Mouse (Mus musculus) T-helper 17 cell (primary cell): ENCODE results near the gene Lrrc36.

ENCODE experiments used
- in situ Hi-C, 2 experiments: fragments of 300-600 bp; cut with MboI, MseI; formaldehyde crosslinking; loops; 1 replicate in 1 of 2; 2 replicates in 1 of 2; pipeline ENCODE4 v1.15.1; 2025; ENCODE audit warnings: high pct_unique_total_duplicates in 2 of 2

Lrrc36 gene

GRCm38 (mm10) chr8:105466700-105467291 lies 53.4 kb downstream of the Lrrc36 start:
- in situ Hi-C loops = no loop called here

- in situ Hi-C loops = no loop called here
Measured at GRCm38 (mm10) chr8:105467396-105467985, 54.1 kb downstream of the Lrrc36 start.

GRCm38 (mm10) chr8:105468002-105468720 lies 54.8 kb downstream of the Lrrc36 start:
- in situ Hi-C loops = no loop called here

- in situ Hi-C loops = no loop called here
Measured at GRCm38 (mm10) chr8:105469041-105469695, 55.8 kb downstream of the Lrrc36 start.

- in situ Hi-C loops = loop anchor here in 1 of 2 experiments (10.0 kb wide), 1 partner anchor 65 kb away; no protein-coding TSS in a partner anchor
Measured at GRCm38 (mm10) chr8:105469816-105470215, 56.4 kb downstream of the Lrrc36 start.

GRCm38 (mm10) chr8:105470262-105470661 lies 56.9 kb downstream of the Lrrc36 start:
- in situ Hi-C loops = loop anchor here in 1 of 2 experiments (10.0 kb wide), 1 partner anchor 65 kb away; no protein-coding TSS in a partner anchor

GRCm38 (mm10) chr8:105470681-105471313 lies 57.4 kb downstream of the Lrrc36 start:
- in situ Hi-C loops = loop anchor here in 1 of 2 experiments (10.0 kb wide), 1 partner anchor 64 kb away; no protein-coding TSS in a partner anchor

GRCm38 (mm10) chr8:105471314-105472015 lies 58.1 kb downstream of the Lrrc36 start, which contains the start of gene Tppp3:
TSS of gene Tppp3 (minus strand) at chr8:105471526.
- in situ Hi-C loops = loop anchor here in 1 of 2 experiments (10.0 kb wide), 1 partner anchor 63 kb away; no protein-coding TSS in a partner anchor

GRCm38 (mm10) chr8:105472414-105472932 lies 59.1 kb downstream of the Lrrc36 start:
- in situ Hi-C loops = loop anchor here in 1 of 2 experiments (10.0 kb wide), 1 partner anchor 62 kb away; no protein-coding TSS in a partner anchor

GRCm38 (mm10) chr8:105472983-105473382 lies 59.6 kb downstream of the Lrrc36 start:
- in situ Hi-C loops = loop anchor here in 1 of 2 experiments (10.0 kb wide), 1 partner anchor 62 kb away; no protein-coding TSS in a partner anchor

GRCm38 (mm10) chr8:105473816-105474606 lies 60.6 kb downstream of the Lrrc36 start:
- in situ Hi-C loops = loop anchor here in 1 of 2 experiments (10.0 kb wide), 1 partner anchor 61 kb away; no protein-coding TSS in a partner anchor

GRCm38 (mm10) chr8:105474680-105475079 lies 61.3 kb downstream of the Lrrc36 start:
- in situ Hi-C loops = loop anchor here in 1 of 2 experiments (10.0 kb wide), 1 partner anchor 60 kb away; no protein-coding TSS in a partner anchor

- in situ Hi-C loops = loop anchor here in 1 of 2 experiments (10.0 kb wide), 1 partner anchor 60 kb away; no protein-coding TSS in a partner anchor
Measured at GRCm38 (mm10) chr8:105475254-105475653, 61.9 kb downstream of the Lrrc36 start.

GRCm38 (mm10) chr8:105475742-105476141 lies 62.4 kb downstream of the Lrrc36 start:
- in situ Hi-C loops = loop anchor here in 1 of 2 experiments (10.0 kb wide), 1 partner anchor 59 kb away; no protein-coding TSS in a partner anchor

GRCm38 (mm10) chr8:105476161-105476560 lies 62.8 kb downstream of the Lrrc36 start:
- in situ Hi-C loops = loop anchor here in 1 of 2 experiments (10.0 kb wide), 1 partner anchor 59 kb away; no protein-coding TSS in a partner anchor

GRCm38 (mm10) chr8:105476628-105477413 lies 63.5 kb downstream of the Lrrc36 start:
- in situ Hi-C loops = loop anchor here in 1 of 2 experiments (10.0 kb wide), 1 partner anchor 58 kb away; no protein-coding TSS in a partner anchor

- in situ Hi-C loops = loop anchor here in 1 of 2 experiments (10.0 kb wide), 1 partner anchor 57 kb away; no protein-coding TSS in a partner anchor
Measured at GRCm38 (mm10) chr8:105477792-105478191, 64.4 kb downstream of the Lrrc36 start.

GRCm38 (mm10) chr8:105481013-105481412 lies 67.6 kb downstream of the Lrrc36 start:
- in situ Hi-C loops = no loop called here
